Mouse (Mus musculus) hindbrain, embryonic 11.5 days (tissue): ENCODE results near the gene Gpr107. TPM values are rescaled to one million over a fixed set of nuclear protein-coding genes. Genes with fewer than 3 reads are reported as not detected.

Experiments used
- ATAC-seq: fragments of 200-750 bp; cut with Nextera tagmentation; 2 replicates; pipeline ENCODE4 v1.8.0; 2017; ENCODE audit warnings: mild to moderate bottlenecking, moderate TSS enrichment, moderate library complexity; ENCODE audit not compliant: low FRiP score
- DNase-seq: peaks from one replicate; pipeline ENCODE4 v3.0.0-alpha.2; 2015; ENCODE audit warnings: low spot score
- H3K27ac ChIP-seq: fragments of 300-500 bp; sonication (generic); 2 replicates; pipeline ENCODE4 v1.5.1; 2014; ENCODE audit warnings: mild to moderate bottlenecking, low read depth, low read length
- H3K27me3 ChIP-seq: fragments of 300-500 bp; sonication (generic); 2 replicates; pipeline ENCODE4 v1.6.1; 2014; ENCODE audit warnings: mild to moderate bottlenecking, low read length, moderate library complexity, mixed read lengths; ENCODE audit not compliant: control insufficient read depth, insufficient read depth
- H3K36me3 ChIP-seq: fragments of 300-500 bp; sonication (generic); 2 replicates; pipeline ENCODE4 v1.6.1; 2014; ENCODE audit warnings: mild to moderate bottlenecking, low read length, moderate library complexity, mixed read lengths; ENCODE audit not compliant: control insufficient read depth, insufficient read depth
- H3K4me1 ChIP-seq: fragments of 300-500 bp; sonication (generic); replicated peaks from 2 replicates; pipeline ENCODE4 v1.6.1; 2014; ENCODE audit warnings: low read length, mixed read lengths; ENCODE audit not compliant: control insufficient read depth, insufficient read depth
- H3K4me2 ChIP-seq: fragments of 300-500 bp; sonication (generic); replicated peaks from 2 replicates; pipeline ENCODE4 v1.6.1; 2014; ENCODE audit warnings: mild to moderate bottlenecking, low read depth, low read length
- H3K4me3 ChIP-seq: fragments of 300-500 bp; sonication (generic); 2 replicates; pipeline ENCODE4 v1.5.1; 2014; ENCODE audit warnings: low read depth, low read length
- H3K9ac ChIP-seq: fragments of 300-500 bp; sonication (generic); 2 replicates; pipeline ENCODE4 v1.6.1; 2014; ENCODE audit warnings: low read depth, low read length
- H3K9me3 ChIP-seq: fragments of 300-500 bp; sonication (generic); 2 replicates; pipeline ENCODE4 v1.6.1; 2016; ENCODE audit warnings: low read length; ENCODE audit not compliant: control insufficient read depth
- WGBS: fragments of 180-500 bp; shearing (Covaris S2); extraction: QIAGEN DNeasy Blood & Tissue Kit; methylation state at CpG from one replicate; pipeline ENCODE4 v1.1.7; 2014; 5-methylcytosine and 5-hydroxymethylcytosine counted together
- polyA plus RNA-seq: library from polyadenylated mRNA; unstranded; fragments of >200 nt; fragmentation: Nextera tagmentation; extraction: Ambion mirVana; gene quantifications from 2 replicates; pipeline ENCODE4 v1.2.1, GENCODE M21; 2014

The Gpr107 gene
- polyA plus RNA-seq, 1 experiment from 2014 or later, result 35.8 TPM

GRCm38 (mm10) chr2:31114205-31114604 is 37.9 kb upstream of the Gpr107 start:
- WGBS, result 97% methylated on average over 2 of the region's 2 CpGs
- H3K4me1 ChIP-seq, result no peaks in the 10 kb centered on the region

GRCm38 (mm10) chr2:31115091-31115942 is 36.8 kb upstream of the Gpr107 start:
- no peaks in the 10 kb centered on the region for H3K36me3 ChIP-seq
- no peaks in the 10 kb centered on the region for H3K4me1 ChIP-seq
- no peaks in the 10 kb centered on the region for H3K9me3 ChIP-seq
- H3K27me3 ChIP-seq, result no peaks in the 10 kb centered on the region
- WGBS, result 72% methylated on average over 10 of the region's 10 CpGs
- H3K27ac ChIP-seq, result no peak overlapping the region
- no peak for DNase-seq
- no peak overlapping the region for H3K4me3 ChIP-seq
- H3K4me2 ChIP-seq, result no peak overlapping the region
- no peak for ATAC-seq
- H3K9ac ChIP-seq, result no peak overlapping the region

More at GRCm38 (mm10) chr2:31114205-31114604, 37.9 kb upstream of the Gpr107 start:
- no peak overlapping the region for H3K4me2 ChIP-seq
- H3K27me3 ChIP-seq, result no peaks in the 10 kb centered on the region
- ATAC-seq (no peak), DNase-seq (no peak)
- H3K27ac ChIP-seq, result no peak overlapping the region
- no peak overlapping the region for H3K9ac ChIP-seq
- H3K36me3 ChIP-seq, result no peaks in the 10 kb centered on the region
- no peak overlapping the region for H3K4me3 ChIP-seq
- no peaks in the 10 kb centered on the region for H3K9me3 ChIP-seq

- H3K27ac ChIP-seq, result no peak overlapping the region
These were observed 36.0 kb upstream of the Gpr107 start for GRCm38 (mm10) chr2:31115943-31116731.

GRCm38 (mm10) chr2:31118211-31118610 is 33.9 kb upstream of the Gpr107 start:
- no peak overlapping the region for H3K9ac ChIP-seq
- H3K4me2 ChIP-seq, result no peak overlapping the region
- no peak for ATAC-seq
- H3K9me3 ChIP-seq, result no peaks in the 10 kb centered on the region
- H3K4me1 ChIP-seq, result no peaks in the 10 kb centered on the region
- no peak overlapping the region for H3K4me3 ChIP-seq
- 89% methylated on average over 3 of the region's 3 CpGs for WGBS
- DNase-seq, result no peak
- H3K27me3 ChIP-seq, result no peaks in the 10 kb centered on the region
- H3K27ac ChIP-seq, result no peak overlapping the region
- no peaks in the 10 kb centered on the region for H3K36me3 ChIP-seq

More at GRCm38 (mm10) chr2:31115943-31116731, 36.0 kb upstream of the Gpr107 start:
- ATAC-seq, result no peak
- Histone ChIP-seq H3K27me3 (no peaks in the 10 kb centered on the region), H3K9ac (no peak overlapping the region), H3K4me1 (no peaks in the 10 kb centered on the region), H3K36me3 (no peaks in the 10 kb centered on the region), H3K4me3 (no peak overlapping the region), H3K4me2 (no peak overlapping the region), H3K9me3 (no peaks in the 10 kb centered on the region)
- DNase-seq, result no peak
- 65% methylated on average over 10 of the region's 10 CpGs for WGBS

- WGBS, result 90% methylated on average over 10 of the region's 10 CpGs
- no peaks in the 10 kb centered on the region for H3K9me3 ChIP-seq
- H3K4me2 ChIP-seq, result no peak overlapping the region
- ATAC-seq (no peak), DNase-seq (no peak)
- H3K4me3 ChIP-seq, result no peak overlapping the region
- H3K27me3 ChIP-seq, result no peaks in the 10 kb centered on the region
- H3K27ac ChIP-seq, result no peak overlapping the region
- no peaks in the 10 kb centered on the region for H3K36me3 ChIP-seq
- H3K9ac ChIP-seq, result no peak overlapping the region
- H3K4me1 ChIP-seq, result no peaks in the 10 kb centered on the region
These were observed 33.3 kb upstream of the Gpr107 start for GRCm38 (mm10) chr2:31118639-31119380.

- no peaks in the 10 kb centered on the region for H3K27me3 ChIP-seq
- no peak overlapping the region for H3K4me3 ChIP-seq
- no peaks in the 10 kb centered on the region for H3K9me3 ChIP-seq
- WGBS, result 68% methylated on average over 13 of the region's 13 CpGs
- no peaks in the 10 kb centered on the region for H3K4me1 ChIP-seq
- ATAC-seq (no peak), DNase-seq (no peak)
- H3K9ac ChIP-seq, result no peak overlapping the region
- no peaks in the 10 kb centered on the region for H3K36me3 ChIP-seq
- H3K27ac ChIP-seq, result no peak overlapping the region
- H3K4me2 ChIP-seq, result no peak overlapping the region
These were observed 32.3 kb upstream of the Gpr107 start for GRCm38 (mm10) chr2:31119795-31120194.

GRCm38 (mm10) chr2:31121131-31121693 is 30.9 kb upstream of the Gpr107 start:
- H3K9ac ChIP-seq, result no peak overlapping the region
- no peaks in the 10 kb centered on the region for H3K36me3 ChIP-seq
- H3K4me2 ChIP-seq, result no peak overlapping the region
- DNase-seq (no peak), ATAC-seq (no peak)
- no peaks in the 10 kb centered on the region for H3K9me3 ChIP-seq
- H3K27me3 ChIP-seq, result no peaks in the 10 kb centered on the region
- 84% methylated on average over 7 of the region's 7 CpGs for WGBS
- H3K27ac ChIP-seq, result no peak overlapping the region
- no peaks in the 10 kb centered on the region for H3K4me1 ChIP-seq
- no peak overlapping the region for H3K4me3 ChIP-seq

- Histone ChIP-seq H3K9me3 (no peaks in the 10 kb centered on the region), H3K4me3 (no peak overlapping the region), H3K9ac (no peak overlapping the region), H3K27me3 (no peaks in the 10 kb centered on the region), H3K27ac (no peak overlapping the region), H3K36me3 (no peaks in the 10 kb centered on the region), H3K4me1 (no peaks in the 10 kb centered on the region), H3K4me2 (no peak overlapping the region)
- ATAC-seq (no peak), DNase-seq (no peak)
- 91% methylated on average over 5 of the region's 5 CpGs for WGBS
These were observed 29.3 kb upstream of the Gpr107 start for GRCm38 (mm10) chr2:31122806-31123205.
